Mouse (Mus musculus) heart, postnatal 14 days (tissue): ENCODE results near the gene Palm. TPM values are rescaled to one million over a fixed set of nuclear protein-coding genes. Genes with fewer than 3 reads are reported as not detected.

Source experiments
- DNase-seq, 2 experiments: peaks; one replicate each; pipeline ENCODE4 v3.0.0; 2021 to 2022
- intact Hi-C: fragments of 180-260 bp; cut with DNase I; formaldehyde crosslinking; loops from one replicate; pipeline ENCODE4 v1.15.1; 2025
- total RNA-seq, 2 experiments: library from RNA; stranded (reverse); gene quantifications; 2 replicates each; pipeline ENCODE4 v1.2.3; 2021

Palm gene
- total RNA-seq, 2 experiments from 2014 or later: 71.8 to 86.5 TPM

DNA sequence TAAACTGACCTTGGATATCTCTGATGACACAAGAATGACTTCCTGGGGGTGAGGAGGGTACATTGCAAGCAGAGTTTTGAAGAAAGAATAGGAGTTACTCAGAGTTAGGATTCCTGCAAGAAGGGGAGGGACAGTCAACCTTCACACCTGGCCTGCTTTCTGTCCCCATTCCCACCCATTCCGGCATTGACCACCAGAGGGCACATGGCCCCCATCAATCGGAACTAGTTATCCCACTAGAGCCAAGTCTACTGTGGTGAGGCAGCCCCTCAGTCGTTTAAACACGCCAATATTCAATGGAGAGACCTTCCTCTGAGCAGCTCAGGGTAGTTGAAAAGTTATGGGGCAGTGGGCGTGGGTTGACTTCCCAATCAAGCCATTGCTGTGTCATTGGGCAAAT is 25.0 kb upstream of the Palm start:
- intact Hi-C loops: loop anchor here (1.0 kb wide), 1 partner anchor 21 kb away; no protein-coding TSS in a partner anchor
- peak; percentile 75 to 82 for DNase-seq

DNA sequence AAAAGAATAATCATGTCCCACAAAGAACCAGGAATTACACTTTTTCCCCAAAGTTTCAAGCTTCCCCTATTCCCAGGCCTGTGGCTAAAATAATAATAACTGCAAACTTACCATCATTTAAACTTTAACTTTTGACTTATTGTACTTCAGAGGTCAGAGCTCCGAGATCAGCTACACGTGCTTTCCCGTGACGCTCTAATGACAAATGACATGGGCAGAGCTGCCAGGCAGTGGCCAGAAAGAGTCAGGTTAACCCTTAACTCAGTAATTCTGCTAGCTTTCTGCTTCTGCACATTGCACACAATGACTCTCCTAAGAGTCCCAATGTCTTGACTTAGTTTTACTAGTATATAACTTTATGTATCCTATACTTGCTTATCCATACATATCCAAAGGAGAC is 24.0 kb upstream of the Palm start:
- intact Hi-C loops: no loop called here
- DNase-seq: no peak

DNA sequence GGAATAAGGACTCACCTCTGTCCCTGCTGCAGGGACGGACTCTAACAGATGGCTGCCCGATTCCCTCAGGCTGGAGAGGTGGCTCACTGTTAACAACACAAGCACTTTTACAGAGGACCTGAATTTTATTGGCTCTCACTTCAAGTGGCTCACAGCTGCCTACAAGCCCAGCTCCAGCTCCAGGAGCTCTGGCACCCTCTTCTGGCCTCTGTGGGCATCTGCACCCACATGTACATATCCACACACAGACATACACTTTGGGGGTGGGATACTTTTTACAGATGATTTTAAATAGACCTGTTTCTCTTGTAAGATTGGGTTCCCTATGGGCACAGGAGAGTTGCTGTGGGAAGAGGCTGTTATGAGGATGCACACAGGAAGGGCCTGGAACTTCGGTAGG is 21.1 kb upstream of the Palm start:
- intact Hi-C loops: no loop called here
- DNase-seq: no peak

- no peak for DNase-seq
- intact Hi-C loops: no loop called here
Measured at GRCm38 (mm10) chr10:79773208-79773607, 20.2 kb upstream of the Palm start.

- intact Hi-C loops: loop anchor here (5.0 kb wide), 1 partner anchor 67 kb away; no protein-coding TSS in a partner anchor
- no peak for DNase-seq
Measured at GRCm38 (mm10) chr10:79774486-79775279, 18.7 kb upstream of the Palm start.

- DNase-seq: peak in 1 of 2 experiments; percentile 45
- intact Hi-C loops: loop anchor here (5.0 kb wide), 1 partner anchor 70 kb away; no protein-coding TSS in a partner anchor
Measured at GRCm38 (mm10) chr10:79777103-79777531, 16.3 kb upstream of the Palm start, which contains the start of gene Fstl3. Fstl3 (plus strand) TSS chr10:79777272.

- intact Hi-C loops: loop anchor here (5.0 kb wide), 1 partner anchor 71 kb away; no protein-coding TSS in a partner anchor
- DNase-seq: peak; percentile 53 to 63
Measured at GRCm38 (mm10) chr10:79778006-79778405, 15.4 kb upstream of the Palm start.

DNA sequence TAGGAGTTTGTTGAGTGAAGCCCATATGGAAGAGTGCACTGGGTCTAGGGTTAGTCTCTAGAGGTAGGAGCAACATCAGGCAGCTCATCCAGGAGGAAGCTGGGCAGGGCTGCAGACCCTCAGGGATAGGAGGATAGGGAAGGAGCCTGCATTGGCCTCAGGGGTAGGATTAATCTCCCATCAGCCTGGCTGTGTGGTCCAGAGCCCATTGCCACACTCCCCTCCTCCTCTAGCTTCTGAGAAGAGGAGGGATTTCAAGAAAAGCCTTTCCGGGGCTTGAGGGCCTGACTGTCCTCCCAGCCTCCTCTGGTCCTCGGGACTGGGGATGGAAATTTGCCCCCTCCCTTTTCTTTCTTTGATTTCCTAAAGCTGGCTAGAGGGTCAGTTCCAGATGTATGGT is 14.2 kb upstream of the Palm start:
- DNase-seq: no peak
- intact Hi-C loops: loop anchor here (5.0 kb wide), 1 partner anchor 72 kb away; no protein-coding TSS in a partner anchor

DNA sequence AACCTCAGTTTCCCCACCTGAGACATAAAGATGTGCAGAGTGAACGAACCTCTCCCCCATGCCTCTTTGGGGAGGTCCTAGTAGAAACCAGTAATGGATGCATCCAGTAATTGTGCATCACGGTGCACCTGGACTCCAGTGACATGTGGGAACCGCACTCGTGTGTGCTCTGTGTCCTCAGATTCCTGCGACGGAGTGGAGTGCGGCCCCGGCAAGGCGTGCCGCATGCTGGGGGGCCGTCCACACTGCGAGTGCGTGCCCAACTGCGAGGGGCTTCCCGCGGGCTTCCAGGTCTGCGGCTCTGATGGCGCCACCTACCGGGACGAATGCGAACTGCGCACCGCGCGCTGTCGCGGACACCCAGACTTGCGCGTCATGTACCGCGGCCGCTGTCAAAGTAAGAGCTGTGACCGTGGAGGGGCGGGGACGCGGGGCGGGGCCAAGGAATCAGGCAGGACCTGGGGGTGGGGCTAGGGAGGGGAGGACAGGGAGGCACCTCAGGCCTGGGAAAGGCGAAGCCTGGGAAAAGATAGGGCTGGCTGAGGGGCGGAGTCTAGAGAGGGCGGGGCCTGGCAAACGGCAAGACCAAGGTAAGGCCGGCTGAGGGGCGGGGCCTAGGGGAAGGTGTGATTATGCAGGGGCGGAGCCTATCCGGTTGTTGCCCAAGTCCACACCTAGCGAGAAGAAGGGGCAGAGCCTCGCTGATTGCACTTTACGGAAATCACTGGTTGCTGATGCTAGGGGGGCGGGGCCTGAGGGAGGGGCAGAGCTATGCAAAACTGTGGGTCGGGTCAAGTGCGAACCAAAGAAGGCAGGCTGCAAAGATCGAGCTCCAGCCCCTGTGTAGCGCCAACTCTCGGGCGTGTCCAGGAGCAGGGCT is 13.3 kb upstream of the Palm start:
- intact Hi-C loops: loop anchor here (5.0 kb wide), 2 partner anchors 37 to 73 kb away; no protein-coding TSS in a partner anchor
- peak; percentile 93 to 96 for DNase-seq

DNA sequence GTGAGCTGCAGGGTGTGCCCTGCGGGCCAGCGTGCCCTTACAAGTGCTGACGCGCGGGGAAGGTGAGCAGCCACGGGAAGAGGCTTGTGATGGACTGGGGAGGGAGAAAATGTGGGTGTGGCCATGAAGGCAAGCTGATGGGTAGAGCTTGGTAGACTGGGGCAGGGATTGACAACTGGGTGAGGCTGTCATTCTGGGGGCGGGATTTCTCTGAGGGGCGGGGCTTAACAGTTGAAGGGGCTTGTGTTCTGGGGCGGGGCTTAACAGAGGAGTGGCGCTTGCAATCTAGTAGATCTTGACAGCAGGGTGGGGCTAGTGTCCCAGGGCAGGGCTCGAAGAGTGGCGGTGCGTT is 12.7 kb upstream of the Palm start:
- intact Hi-C loops: loop anchor here (5.0 kb wide), 1 partner anchor 37 kb away; no protein-coding TSS in a partner anchor
- DNase-seq: no peak

- no peak for DNase-seq
- intact Hi-C loops: loop anchor here (5.0 kb wide), 1 partner anchor 36 kb away; no protein-coding TSS in a partner anchor
Measured at GRCm38 (mm10) chr10:79781139-79781538, 12.2 kb upstream of the Palm start.

DNA sequence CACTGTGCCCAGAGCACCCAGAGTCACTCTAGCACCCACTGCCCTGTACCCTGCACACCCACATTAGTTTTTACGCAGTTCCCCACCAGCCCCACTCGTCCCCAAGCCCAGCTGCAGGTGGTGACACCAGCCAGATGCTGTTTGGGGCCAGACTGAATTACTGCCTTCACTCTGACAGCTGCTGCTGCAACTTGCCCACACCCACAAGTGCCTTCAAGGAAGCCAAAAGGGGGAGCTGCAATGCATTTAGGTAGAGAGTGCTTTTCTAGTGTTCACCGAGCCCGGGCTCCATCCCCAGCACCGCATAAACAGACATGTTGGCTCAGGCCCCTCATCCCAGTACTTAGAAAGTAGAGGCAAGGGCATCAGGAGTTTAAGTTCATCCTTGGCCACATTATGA is 11.4 kb upstream of the Palm start:
- intact Hi-C loops: loop anchor here (5.0 kb wide), 1 partner anchor 35 kb away; no protein-coding TSS in a partner anchor

DNA sequence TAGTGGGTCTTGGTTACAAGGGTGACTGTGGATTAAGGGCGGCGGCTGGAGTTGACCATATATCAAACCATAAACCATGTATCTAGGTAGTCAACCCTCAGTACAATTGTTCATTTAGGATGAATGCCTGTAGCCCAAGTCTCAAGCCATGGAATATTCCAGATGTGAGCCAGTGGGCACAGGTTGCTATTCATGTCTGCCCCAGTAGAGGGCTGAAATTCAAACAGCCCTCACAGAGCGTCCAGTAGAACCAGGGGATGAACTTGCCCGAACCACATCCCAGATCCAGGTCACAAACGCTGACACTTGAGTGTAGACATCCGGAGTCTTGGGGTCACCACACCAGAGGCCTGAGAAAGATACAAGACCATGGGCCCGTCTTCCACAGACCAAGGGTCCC is 10.3 kb upstream of the Palm start:
- no peak for DNase-seq
- intact Hi-C loops: loop anchor here (5.0 kb wide), 1 partner anchor 34 kb away; no protein-coding TSS in a partner anchor

More for the DNA sequence above, 11.4 kb upstream of the Palm start:
- no peak for DNase-seq

- intact Hi-C loops: loop anchor here (5.0 kb wide), 1 partner anchor 33 kb away; no protein-coding TSS in a partner anchor
- DNase-seq: no peak
Measured at GRCm38 (mm10) chr10:79783920-79784800, 9.2 kb upstream of the Palm start.

- DNase-seq: peak; percentile 80 to 87
- intact Hi-C loops: loop anchor here (1.0 to 5.0 kb wide), 2 partner anchors 20 to 91 kb away; no protein-coding TSS in a partner anchor
Measured at GRCm38 (mm10) chr10:79788386-79789158, 4.8 kb upstream of the Palm start.

- DNase-seq: no peak
- intact Hi-C loops: loop anchor here (1.0 to 5.0 kb wide), 2 partner anchors 21 to 92 kb away; no protein-coding TSS in a partner anchor
Measured at GRCm38 (mm10) chr10:79789581-79789980, 3.8 kb upstream of the Palm start.

- intact Hi-C loops: no loop called here
- DNase-seq: no peak
Measured at GRCm38 (mm10) chr10:79790861-79791260, 2.5 kb upstream of the Palm start, which contains the start of gene Prss57. Prss57 (minus strand) TSS chr10:79790961.

DNA sequence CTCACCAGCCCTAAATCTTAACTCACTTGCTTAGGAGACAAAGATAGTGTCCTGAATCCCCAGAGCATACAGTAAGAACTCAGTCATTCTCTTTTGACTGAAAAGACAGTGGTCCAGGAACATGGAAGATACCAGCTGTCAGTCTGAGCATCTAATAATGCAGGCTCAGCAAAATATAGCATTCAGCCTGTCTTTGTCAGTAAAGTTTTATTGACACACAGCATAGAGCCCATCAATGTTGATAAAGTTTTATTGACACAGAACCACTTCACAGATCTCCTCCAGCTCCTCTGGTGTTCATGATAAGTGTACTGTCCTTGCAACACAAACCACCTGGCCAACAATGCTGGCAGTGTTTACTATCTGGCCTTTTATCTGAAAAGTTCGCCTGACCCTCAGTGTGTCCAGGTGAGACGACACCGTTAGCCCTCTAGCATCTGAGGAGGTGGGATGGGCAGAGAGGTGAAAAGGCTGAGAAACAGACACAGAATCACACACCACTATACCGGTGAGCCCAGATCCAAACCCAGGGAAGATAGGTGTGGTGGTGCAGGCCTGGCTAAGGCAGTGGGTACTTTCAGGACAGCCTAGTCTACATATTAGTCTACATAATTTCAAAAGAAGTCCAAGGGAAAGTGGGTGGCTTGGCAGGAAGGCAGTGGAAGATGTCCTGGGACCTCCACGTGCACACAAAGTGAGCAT is 882 bp upstream of the Palm start:
- intact Hi-C loops: loop anchor here (1.0 kb wide), 1 partner anchor 20 kb away; no protein-coding TSS in a partner anchor

More for the DNA sequence above, 882 bp upstream of the Palm start:
- no peak for DNase-seq
